Mouse (Mus musculus) brown adipose tissue, adult 24 weeks (tissue): ENCODE measurements around the gene Aftph. TPM values are rescaled to one million over a fixed set of nuclear protein-coding genes. Genes with fewer than 3 reads are reported as not detected.
A peak's percentile ranks its signal among the peaks of the same experiment; 100 is the strongest.
"Not testable (repeated sequence)": the region's sequence is repeated elsewhere in the genome, so short reads cannot be mapped to it uniquely, and the experiment has no call there.

Experiments used
- H3K27ac ChIP-seq: fragments of 200-500 bp; replicated peaks from 2 replicates; pipeline ENCODE4 v1.5.1; 2012; ENCODE audit warnings: low read depth, mild to moderate bottlenecking, low read length
- H3K4me1 ChIP-seq: fragments of 200-500 bp; 2 replicates; pipeline ENCODE4 v1.6.1; 2012; ENCODE audit warnings: low read length, mixed read lengths; ENCODE audit not compliant: control insufficient read depth, insufficient read depth, insufficient read length
- H3K4me3 ChIP-seq: fragments of 200-500 bp; 2 replicates; pipeline ENCODE4 v1.5.1; 2012; ENCODE audit warnings: low read depth, mild to moderate bottlenecking, low read length, moderate library complexity; ENCODE audit not compliant: insufficient read depth
- polyA plus RNA-seq: library from polyadenylated mRNA; stranded (reverse); fragments of >200 nt; gene quantifications from 2 replicates; pipeline ENCODE4 v1.2.4, GENCODE M21; 2012; ENCODE audit not compliant: missing spikeins, insufficient read depth, insufficient read length

Gene Aftph
- 18.5 and 25.4 TPM in 2 replicates for polyA plus RNA-seq

- Histone ChIP-seq H3K4me1 (no peaks in the 10 kb centered on the region), H3K4me3 (peak within 1 kb of the TSS; percentile 92), H3K27ac (peak within 1 kb of the TSS; percentile 92)
Observed at GRCm38 (mm10) chr11:20741201-20742100, at the start of gene Aftph. Gene Aftph, minus strand, starts transcription at chr11:20741589.

GRCm38 (mm10) chr11:20789015-20789414 lies 47.6 kb upstream of the Aftph start:
- Histone ChIP-seq H3K27ac (no peak overlapping the region), H3K4me1 (no peaks in the 10 kb centered on the region), H3K4me3 (no peak overlapping the region)

DNA sequence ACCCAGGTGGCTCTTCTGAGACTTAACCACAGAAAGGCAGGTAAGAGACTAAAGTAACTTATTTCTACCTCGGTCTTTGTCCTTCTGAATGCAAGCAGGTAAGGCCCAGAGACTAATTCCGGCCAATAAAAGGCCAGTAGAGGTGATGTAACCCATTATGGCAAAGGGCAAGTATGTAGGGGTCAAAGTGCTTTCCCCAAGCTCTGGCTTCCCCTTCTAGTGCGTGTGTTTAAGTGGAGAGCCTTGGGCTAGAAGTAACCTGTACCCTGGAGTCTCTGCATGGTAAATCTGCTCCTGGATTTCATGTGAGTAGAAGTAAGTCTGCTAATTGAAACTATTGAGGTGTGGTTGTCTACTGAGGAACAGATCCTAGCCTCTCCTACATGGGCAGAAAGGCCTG lies 46.7 kb upstream of the Aftph start:
- H3K27ac ChIP-seq, result no peak overlapping the region
- H3K4me3 ChIP-seq, result no peak overlapping the region
- H3K4me1 ChIP-seq, result no peaks in the 10 kb centered on the region

DNA sequence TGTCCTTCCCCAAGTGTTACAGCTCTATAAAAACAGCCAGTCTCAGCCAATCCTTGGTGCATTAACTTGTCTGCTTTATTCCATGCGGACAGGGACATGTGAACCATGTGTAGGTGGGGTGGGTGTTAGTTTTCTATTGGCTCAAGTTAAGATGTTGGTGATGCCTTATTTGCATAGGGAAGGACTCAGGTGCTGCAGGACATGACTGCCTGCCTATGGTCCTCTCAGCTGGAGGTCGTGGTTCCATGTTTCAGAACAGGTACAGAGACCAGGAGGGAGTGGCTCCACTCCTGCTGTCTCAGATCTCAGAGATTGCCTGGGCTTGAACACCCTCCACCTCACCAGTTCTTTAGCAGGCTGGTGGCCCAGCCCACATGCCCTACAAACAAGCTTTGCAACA lies 44.8 kb upstream of the Aftph start:
- no peak overlapping the region for H3K27ac ChIP-seq
- H3K4me3 ChIP-seq, result no peak overlapping the region
- H3K4me1 ChIP-seq, result no peaks in the 10 kb centered on the region

- Histone ChIP-seq H3K27ac (no peak overlapping the region), H3K4me3 (no peak overlapping the region), H3K4me1 (no peaks in the 10 kb centered on the region)
Observed at GRCm38 (mm10) chr11:20785186-20785585, 43.8 kb upstream of the Aftph start.

DNA sequence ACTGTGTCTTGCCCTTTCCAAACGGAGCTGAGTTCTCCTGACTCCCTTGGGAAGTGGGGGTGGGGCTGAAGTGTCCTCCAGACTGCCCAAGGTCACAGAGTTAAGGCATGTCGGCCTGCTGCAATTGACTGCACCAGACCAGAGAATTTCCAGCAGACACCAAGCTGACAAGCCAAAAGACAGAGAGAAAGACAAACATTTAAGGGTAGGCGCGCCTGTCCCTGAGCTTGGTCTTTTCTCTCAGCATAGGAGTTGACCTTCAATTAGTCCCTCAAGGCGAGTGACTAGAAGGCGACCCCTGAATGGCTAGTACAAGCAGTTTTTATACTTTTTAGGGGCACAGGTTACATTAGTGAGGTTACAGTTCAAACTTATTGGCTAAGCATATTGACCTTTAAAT lies 43.4 kb upstream of the Aftph start:
- no peaks in the 10 kb centered on the region for H3K4me1 ChIP-seq
- no peak overlapping the region for H3K4me3 ChIP-seq
- H3K27ac ChIP-seq, result no peak overlapping the region

GRCm38 (mm10) chr11:20783467-20783866 lies 42.1 kb upstream of the Aftph start:
- H3K27ac ChIP-seq, result no peak overlapping the region
- no peak overlapping the region for H3K4me3 ChIP-seq
- H3K4me1 ChIP-seq, result no peaks in the 10 kb centered on the region

DNA sequence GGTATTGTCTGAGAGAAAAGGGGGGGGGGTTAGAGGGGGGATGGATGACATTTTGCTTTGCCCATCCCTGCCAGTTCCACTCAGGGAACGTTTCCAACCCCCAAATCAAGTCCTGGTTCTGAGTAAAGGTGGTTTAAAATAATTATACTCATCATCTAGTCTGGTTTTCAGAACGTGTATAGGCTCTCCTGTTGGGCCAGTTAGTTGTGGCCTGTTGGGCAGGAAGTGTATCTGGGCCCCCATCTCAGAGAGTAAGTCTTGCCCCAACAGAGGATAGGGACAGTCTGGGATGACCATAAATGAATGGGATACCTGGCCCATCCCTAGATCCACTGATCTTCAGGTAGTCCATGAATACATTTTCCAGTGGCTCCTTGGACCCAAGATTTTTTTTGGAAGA lies 41.2 kb upstream of the Aftph start:
- Histone ChIP-seq H3K4me3 (no peak overlapping the region), H3K27ac (no peak overlapping the region)

GRCm38 (mm10) chr11:20780312-20780711 lies 38.9 kb upstream of the Aftph start:
- no peak overlapping the region for H3K27ac ChIP-seq
- no peak overlapping the region for H3K4me3 ChIP-seq
- no peaks in the 10 kb centered on the region for H3K4me1 ChIP-seq

More for the DNA sequence above, 41.2 kb upstream of the Aftph start:
- no peaks in the 10 kb centered on the region for H3K4me1 ChIP-seq

GRCm38 (mm10) chr11:20778861-20779563 lies 37.6 kb upstream of the Aftph start:
- Histone ChIP-seq H3K4me3 (no peak overlapping the region), H3K27ac (no peak overlapping the region), H3K4me1 (no peaks in the 10 kb centered on the region)

DNA sequence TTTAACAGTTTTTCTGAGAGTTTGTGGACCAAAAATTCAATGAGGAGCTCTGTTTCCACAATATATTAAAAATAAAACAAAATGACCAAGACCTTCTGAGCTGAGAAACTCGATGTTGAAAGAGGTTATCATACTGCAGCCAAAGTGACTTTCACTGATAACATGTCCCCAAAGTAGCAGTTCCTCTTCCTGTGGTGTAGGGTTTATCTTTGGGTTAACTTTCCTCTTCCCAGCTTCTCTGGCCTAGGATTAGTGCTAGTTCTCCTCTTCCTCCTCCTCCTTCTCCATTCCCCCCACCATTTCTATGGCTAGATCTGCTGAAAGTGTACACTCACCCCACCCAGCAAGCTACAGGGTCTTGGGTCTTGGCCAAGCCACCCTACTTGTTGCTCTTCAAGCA lies 36.9 kb upstream of the Aftph start:
- H3K4me1 ChIP-seq, result no peaks in the 10 kb centered on the region
- no peak overlapping the region for H3K4me3 ChIP-seq
- H3K27ac ChIP-seq, result no peak overlapping the region

DNA sequence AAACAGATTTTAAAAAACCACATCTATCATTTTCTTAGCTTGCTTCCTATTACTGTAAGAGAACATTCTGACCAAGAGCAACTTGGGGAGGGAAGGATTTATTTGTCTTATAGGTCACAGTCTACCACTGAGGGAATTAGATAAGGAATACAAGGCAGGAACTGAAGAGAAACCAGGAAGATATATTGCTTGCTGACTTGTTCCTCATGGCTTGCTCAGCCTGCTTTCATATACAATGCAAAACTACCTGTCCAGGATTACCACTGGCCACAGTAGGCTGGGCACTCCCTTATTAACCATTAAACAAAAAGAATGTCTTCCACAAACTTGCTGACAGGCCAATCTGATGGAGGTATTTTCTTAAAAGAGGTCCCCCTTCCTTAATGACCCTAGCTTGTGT lies 35.3 kb upstream of the Aftph start:
- no peaks in the 10 kb centered on the region for H3K4me1 ChIP-seq

DNA sequence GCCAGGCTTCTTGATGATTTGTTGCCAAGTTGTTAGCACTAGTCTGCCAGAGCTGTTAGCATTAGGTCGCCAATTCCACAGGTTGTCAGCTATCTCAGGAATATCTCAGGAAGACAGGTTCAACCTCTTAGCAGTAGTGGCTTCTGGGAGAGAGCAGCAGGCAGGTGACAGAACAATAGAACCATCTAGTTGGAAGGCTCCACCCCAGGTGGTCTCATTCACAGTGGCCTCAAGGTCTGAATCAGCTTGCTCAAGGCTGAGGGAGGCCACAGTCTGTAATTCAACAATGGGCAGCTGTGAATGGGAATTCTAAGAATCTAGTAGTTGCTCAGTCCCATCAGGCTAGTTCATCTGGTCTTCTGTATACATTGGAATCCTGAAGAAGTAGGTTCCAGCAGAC lies 31.3 kb upstream of the Aftph start:
- no peak overlapping the region for H3K27ac ChIP-seq
- H3K4me3 ChIP-seq, result no peak overlapping the region
- no peaks in the 10 kb centered on the region for H3K4me1 ChIP-seq

More for the DNA sequence above, 35.3 kb upstream of the Aftph start:
- Histone ChIP-seq H3K4me3 (no peak overlapping the region), H3K27ac (no peak overlapping the region)

- H3K27ac ChIP-seq, H3K4me1 ChIP-seq, H3K4me3 ChIP-seq: not testable (repeated sequence)
Observed at GRCm38 (mm10) chr11:20771827-20772226, 30.4 kb upstream of the Aftph start.

GRCm38 (mm10) chr11:20761984-20762383 lies 20.6 kb upstream of the Aftph start:
- H3K27ac ChIP-seq, H3K4me3 ChIP-seq, H3K4me1 ChIP-seq: not testable (repeated sequence)

GRCm38 (mm10) chr11:20750573-20750972 lies 9.2 kb upstream of the Aftph start:
- Histone ChIP-seq H3K27ac (no peak overlapping the region), H3K4me1 (no peaks in the 10 kb centered on the region), H3K4me3 (no peak overlapping the region)
